Mouse (Mus musculus) limb, embryonic 12.5 days (tissue): Measurements from ENCODE around the gene Coro1b. TPM values are rescaled to one million over a fixed set of nuclear protein-coding genes. Genes with fewer than 3 reads are reported as not detected.
"Not testable (repeated sequence)": the region's sequence is repeated elsewhere in the genome, so short reads cannot be mapped to it uniquely, and the experiment has no call there.

Source experiments
- ATAC-seq: fragments of 200-750 bp; cut with Nextera tagmentation; 2 replicates; pipeline ENCODE4 v1.8.0; 2017; ENCODE audit warnings: low read depth, moderate TSS enrichment; ENCODE audit not compliant: insufficient number of reproducible peaks, insufficient read depth, low FRiP score, low TSS enrichment
- H3K27ac ChIP-seq: fragments of 300-500 bp; sonication (generic); 2 replicates; pipeline ENCODE4 v1.5.1; 2016; ENCODE audit warnings: mild to moderate bottlenecking, moderate library complexity
- H3K27me3 ChIP-seq: fragments of 300-500 bp; sonication (generic); 2 replicates; pipeline ENCODE4 v1.6.1; 2016; ENCODE audit warnings: mild to moderate bottlenecking, moderate library complexity
- H3K36me3 ChIP-seq: fragments of 300-500 bp; sonication (generic); 2 replicates; pipeline ENCODE4 v1.6.1; 2016; ENCODE audit warnings: mild to moderate bottlenecking, moderate library complexity
- H3K4me1 ChIP-seq: fragments of 300-500 bp; sonication (generic); replicated peaks from 2 replicates; pipeline ENCODE4 v1.6.1; 2016
- H3K4me2 ChIP-seq: fragments of 300-500 bp; sonication (generic); 2 replicates; pipeline ENCODE4 v1.6.1; 2016; ENCODE audit warnings: mild to moderate bottlenecking, moderate library complexity
- H3K4me3 ChIP-seq: fragments of 300-500 bp; sonication (generic); replicated peaks from 2 replicates; pipeline ENCODE4 v1.5.1; 2016; ENCODE audit warnings: mild to moderate bottlenecking
- H3K9ac ChIP-seq: fragments of 300-500 bp; sonication (generic); replicated peaks from 2 replicates; pipeline ENCODE4 v1.6.1; 2016; ENCODE audit warnings: mild to moderate bottlenecking, moderate library complexity
- H3K9me3 ChIP-seq: fragments of 300-500 bp; sonication (generic); 2 replicates; pipeline ENCODE4 v1.6.1; 2016; ENCODE audit warnings: mild to moderate bottlenecking, moderate library complexity
- WGBS: fragments of 180-500 bp; shearing (Covaris S2); methylation state at CpG from one replicate; pipeline ENCODE4 v1.1.7; 2016; 5-methylcytosine and 5-hydroxymethylcytosine counted together
- polyA plus RNA-seq: library from polyadenylated mRNA; unstranded; fragments of >200 nt; fragmentation: Nextera tagmentation; extraction: Ambion mirVana; gene quantifications from 2 replicates; pipeline ENCODE4 v1.2.1, GENCODE M21; 2016

The Coro1b gene
- polyA plus RNA-seq, 1 experiment from 2014 or later, result 131 TPM

DNA sequence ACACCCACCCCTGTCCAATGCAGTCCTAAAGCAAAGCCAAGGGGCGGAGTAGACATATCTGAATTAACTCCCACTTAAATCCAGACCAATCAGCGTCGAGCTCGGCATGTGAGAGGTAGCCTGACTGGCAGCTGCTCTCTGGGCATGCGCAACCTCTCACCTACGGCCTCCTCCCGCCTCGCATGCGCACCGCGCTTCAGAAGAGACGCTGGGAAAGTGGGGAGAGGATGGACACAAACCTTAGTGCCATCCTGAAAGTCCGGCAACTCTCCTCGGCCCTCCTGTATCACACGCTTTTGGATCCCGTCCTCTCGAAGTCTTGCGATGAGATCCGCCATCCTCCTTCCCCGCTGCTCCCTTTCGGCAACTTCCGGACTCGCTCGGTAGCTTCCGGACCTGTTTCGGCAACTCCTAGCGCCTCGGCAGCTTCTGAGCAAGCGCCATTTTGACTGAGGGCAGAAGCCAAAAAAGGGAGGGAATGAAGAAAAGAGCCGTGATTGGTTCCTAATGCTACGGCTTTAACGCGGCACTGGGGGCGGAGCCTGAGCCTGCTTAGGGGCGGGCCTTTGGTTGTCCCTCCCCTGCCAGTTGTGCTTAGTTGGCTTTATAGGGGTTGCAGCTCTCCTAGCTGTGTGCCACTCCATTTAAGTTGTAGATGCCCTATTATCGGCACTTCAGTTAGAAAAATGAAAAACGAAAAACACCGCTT lies 27.2 kb upstream of the Coro1b start:
- 3% methylated on average over 38 of the region's 38 CpGs for WGBS
- Histone ChIP-seq H3K27ac (peak overlapping the region; percentile 82), H3K4me1 (peaks cover 20% of the 10 kb centered on the region), H3K36me3 (peaks cover 26% of the 10 kb centered on the region), H3K4me3 (peak overlapping the region; percentile 47), H3K9me3 (no peaks in the 10 kb centered on the region), H3K4me2 (peak overlapping the region; percentile 54), H3K9ac (peak overlapping the region; percentile 62; the same call in 1 of the 2 replicates), H3K27me3 (no peaks in the 10 kb centered on the region)
- peak; percentile 63 for ATAC-seq

DNA sequence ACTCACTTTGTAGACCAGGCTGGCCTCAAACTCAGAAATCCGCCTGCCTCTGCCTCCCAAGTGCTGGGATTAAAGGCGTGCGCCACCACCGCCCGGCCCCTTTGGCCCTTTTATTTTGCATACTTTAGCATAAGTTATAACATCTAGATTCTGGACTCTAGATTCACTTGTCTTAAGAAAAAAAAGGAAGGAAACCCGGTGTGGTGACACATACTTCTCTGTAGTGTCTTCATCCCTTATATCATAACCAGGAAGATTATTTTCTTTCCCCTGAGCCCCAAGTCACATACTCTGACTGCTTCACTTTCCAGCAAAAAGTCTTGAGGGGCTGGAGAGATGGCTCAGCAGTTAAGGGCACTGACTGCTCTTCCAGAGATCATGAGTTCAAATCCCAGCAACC lies 26.5 kb upstream of the Coro1b start:
- 56% methylated on average over 6 of the region's 6 CpGs for WGBS
- Histone ChIP-seq H3K4me2 (peak overlapping the region; percentile 0; the same call in 1 of the 2 replicates), H3K4me1 (peaks cover 26% of the 10 kb centered on the region), H3K36me3 (peaks cover 20% of the 10 kb centered on the region)
- not testable (repeated sequence) for ATAC-seq, H3K9me3 ChIP-seq, H3K27ac ChIP-seq, H3K9ac ChIP-seq, H3K4me3 ChIP-seq, H3K27me3 ChIP-seq

DNA sequence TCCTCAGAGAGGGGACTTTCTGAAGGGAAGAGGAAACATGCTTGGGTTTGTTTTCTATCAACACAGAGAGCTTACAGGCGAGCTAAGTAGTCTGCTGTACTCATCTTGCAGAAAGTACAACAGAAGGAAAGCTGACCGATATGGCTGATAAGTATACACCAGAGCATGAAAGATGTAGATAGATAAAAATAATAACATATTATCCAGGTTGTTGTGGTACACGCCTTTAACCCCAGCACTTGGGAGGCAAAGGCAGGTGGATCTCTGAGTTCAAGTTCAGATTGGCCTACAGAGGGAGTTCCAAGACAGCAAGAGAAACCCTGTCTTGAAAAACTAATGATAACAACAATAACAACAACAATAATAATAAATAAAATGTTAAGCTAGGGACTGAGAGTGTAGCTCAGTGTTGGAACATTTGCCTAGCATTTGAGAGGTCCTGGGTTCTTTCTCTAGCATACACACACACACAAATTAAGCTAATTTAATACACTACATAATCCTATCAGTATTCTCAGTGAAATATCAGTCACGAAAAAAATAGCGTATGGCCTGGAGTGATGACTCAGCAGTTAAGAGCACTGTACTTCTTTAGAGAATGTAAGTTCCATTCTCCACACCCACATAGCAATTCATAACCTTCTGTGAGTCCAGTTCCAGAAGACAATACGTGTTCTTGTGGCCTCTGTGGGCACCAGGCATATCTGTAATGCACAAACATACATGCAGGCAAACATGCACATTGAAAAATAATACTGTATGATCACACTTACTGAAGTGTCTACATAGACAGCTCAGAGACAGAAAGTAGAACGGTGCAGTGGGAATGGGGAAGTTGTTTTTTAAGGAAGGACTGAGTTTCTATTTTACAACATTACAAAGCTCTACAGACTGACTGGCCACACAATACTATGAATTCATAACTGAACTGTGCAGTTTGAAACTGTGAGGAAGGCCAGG lies 25.7 kb upstream of the Coro1b start:
- no peak overlapping the region for H3K4me3 ChIP-seq
- H3K27me3 ChIP-seq, result no peaks in the 10 kb centered on the region
- H3K4me2 ChIP-seq, result no peak overlapping the region
- ATAC-seq, result no peak
- H3K9me3 ChIP-seq, result no peaks in the 10 kb centered on the region
- peaks cover 17% of the 10 kb centered on the region for H3K36me3 ChIP-seq
- peaks cover 33% of the 10 kb centered on the region for H3K4me1 ChIP-seq
- H3K9ac ChIP-seq, result no peak overlapping the region
- 88% methylated on average over 7 of the region's 7 CpGs for WGBS
- no peak overlapping the region for H3K27ac ChIP-seq

GRCm38 (mm10) chr19:4124432-4124831 lies 24.0 kb upstream of the Coro1b start:
- no peak overlapping the region for H3K27ac ChIP-seq
- H3K4me1 ChIP-seq, result peaks cover 33% of the 10 kb centered on the region
- WGBS, result 71% methylated on average over 4 of the region's 4 CpGs

DNA sequence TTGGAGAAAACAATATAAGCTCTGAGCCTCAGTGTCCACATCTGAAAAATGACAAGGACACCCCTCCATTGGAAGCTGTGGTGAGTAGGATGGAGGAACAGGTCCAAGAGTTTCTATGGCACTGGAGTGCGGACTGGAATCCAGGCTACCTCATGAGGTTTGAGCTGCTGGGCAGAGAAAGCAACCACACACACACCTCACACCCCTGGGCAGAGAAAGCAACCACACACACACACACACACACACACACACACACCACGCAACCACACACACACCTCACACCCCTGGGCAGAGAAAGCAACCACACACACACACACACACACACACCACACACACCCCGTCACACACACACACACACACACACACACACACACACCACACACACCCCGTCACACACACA lies 23.2 kb upstream of the Coro1b start:
- WGBS, result 4% methylated on average over 2 of the region's 4 CpGs
- Histone ChIP-seq H3K4me3 (peak overlapping the region; percentile 75), H3K9ac (peak overlapping the region; percentile 83), H3K27ac (peak overlapping the region; percentile 64; the same call in 1 of the 2 replicates), H3K4me1 (peaks cover 32% of the 10 kb centered on the region), H3K36me3 (peaks cover 30% of the 10 kb centered on the region), H3K4me2 (peak overlapping the region; percentile 78)
- H3K9me3 ChIP-seq, ATAC-seq, H3K27me3 ChIP-seq: not testable (repeated sequence)

More at GRCm38 (mm10) chr19:4124432-4124831, 24.0 kb upstream of the Coro1b start:
- H3K4me3 ChIP-seq, result no peak overlapping the region
- no peak for ATAC-seq
- H3K27me3 ChIP-seq, result no peaks in the 10 kb centered on the region
- peaks cover 22% of the 10 kb centered on the region for H3K36me3 ChIP-seq
- H3K4me2 ChIP-seq, result no peak overlapping the region
- no peak overlapping the region for H3K9ac ChIP-seq
- no peaks in the 10 kb centered on the region for H3K9me3 ChIP-seq

DNA sequence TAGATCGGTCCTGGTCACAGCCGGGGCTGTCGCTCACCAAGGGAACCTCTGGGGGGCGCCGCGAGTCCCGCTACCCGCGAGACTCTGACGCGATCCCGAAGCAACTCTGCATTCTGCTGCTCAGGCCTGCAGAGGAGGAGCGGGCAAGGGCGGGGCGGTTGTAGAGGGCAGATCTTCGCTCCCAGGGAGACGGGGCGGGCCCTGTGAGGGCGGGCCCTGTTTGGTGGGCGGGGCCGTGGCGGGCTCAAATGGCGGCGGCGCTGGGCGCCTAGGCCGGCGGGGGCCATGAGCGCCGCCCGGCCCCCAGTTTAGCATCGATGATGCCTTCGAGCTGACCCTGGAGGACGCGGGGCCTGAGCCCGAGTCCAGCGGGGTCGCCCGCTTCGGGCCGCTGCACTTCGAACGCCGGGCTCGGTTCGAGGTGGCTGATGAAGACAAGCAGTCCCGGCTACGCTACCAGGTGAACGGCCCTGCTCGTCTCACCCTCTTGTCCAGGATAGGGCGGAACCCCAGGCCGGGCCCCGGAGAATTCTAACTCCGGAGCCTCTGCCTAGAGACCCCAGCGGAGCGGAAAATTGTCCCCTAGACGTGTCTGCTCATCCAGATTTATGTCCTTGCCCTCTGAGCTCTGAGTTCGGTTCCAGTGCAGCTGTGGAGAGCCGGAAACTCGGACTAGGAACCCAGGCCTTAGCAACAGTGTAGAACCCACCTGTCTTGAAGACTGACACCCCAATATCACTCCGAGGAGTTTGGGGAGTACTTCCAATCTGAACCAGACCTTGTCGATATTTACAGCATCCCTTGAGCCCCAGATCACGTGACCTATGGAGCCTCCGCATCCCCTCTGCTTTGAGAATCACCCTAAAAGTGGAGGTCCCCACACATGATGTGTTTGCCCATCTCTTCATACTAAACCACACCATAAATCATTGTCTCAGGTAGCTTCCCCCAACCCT lies 22.4 kb upstream of the Coro1b start, which contains the start of gene Aip:
Aip (minus strand) TSS at position 118 of the 956 bp plus-strand sequence.
- H3K27me3 ChIP-seq, result no peaks in the 10 kb centered on the region
- peaks cover 24% of the 10 kb centered on the region for H3K4me1 ChIP-seq
- H3K9me3 ChIP-seq, result no peaks in the 10 kb centered on the region
- peak within 1 kb of the TSS; percentile 67 for H3K27ac ChIP-seq
- H3K36me3 ChIP-seq, result peaks cover 38% of the 10 kb centered on the region
- ATAC-seq, result peak; percentile 96
- WGBS, result under 1% methylated on average over 64 of the region's 64 CpGs
- peak within 1 kb of the TSS; percentile 75 for H3K4me3 ChIP-seq
- H3K4me2 ChIP-seq, result peak within 1 kb of the TSS; percentile 78
- H3K9ac ChIP-seq, result peak within 1 kb of the TSS; percentile 83

DNA sequence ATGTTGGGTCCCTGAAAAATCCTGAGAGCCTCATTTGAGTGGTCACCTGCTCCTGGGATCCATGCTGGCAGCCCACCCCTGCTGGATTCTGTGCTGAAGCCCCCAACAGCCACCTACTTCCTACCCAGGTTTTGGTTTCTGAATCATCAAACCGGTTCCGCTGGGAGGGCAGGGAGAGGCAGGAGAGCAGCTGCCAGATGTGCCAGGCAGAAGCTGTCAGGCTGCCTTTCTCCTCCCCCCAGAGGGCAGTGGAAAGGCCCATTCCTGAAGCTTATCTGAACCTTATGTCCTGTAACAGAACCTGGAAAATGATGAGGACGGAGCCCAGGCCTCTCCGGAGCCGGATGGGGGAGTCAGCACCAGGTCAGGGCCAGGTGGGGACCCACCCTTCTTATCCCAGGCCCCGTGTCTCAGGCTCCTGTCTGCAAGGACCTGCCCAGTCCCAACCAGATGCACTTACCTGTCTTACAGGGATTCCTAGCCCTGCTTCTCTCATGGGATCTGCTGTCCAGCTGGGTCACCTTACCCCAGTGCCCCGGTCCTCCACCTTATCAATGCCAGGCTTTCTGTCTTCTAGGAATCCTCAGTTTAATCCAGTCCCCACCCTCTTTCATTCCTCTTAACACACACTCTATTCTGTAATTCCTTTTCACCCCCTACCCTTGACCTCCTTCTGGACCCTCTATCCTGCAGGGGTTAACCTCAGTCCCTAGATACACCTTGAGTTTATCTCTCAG lies 21.5 kb upstream of the Coro1b start:
- Histone ChIP-seq H3K27ac (no peak overlapping the region), H3K4me1 (peaks cover 24% of the 10 kb centered on the region)

GRCm38 (mm10) chr19:4129462-4129861 lies 19.0 kb upstream of the Coro1b start:
- Histone ChIP-seq H3K4me2 (no peak overlapping the region), H3K36me3 (peaks cover 61% of the 10 kb centered on the region), H3K4me3 (no peak overlapping the region), H3K27me3 (no peaks in the 10 kb centered on the region), H3K9ac (no peak overlapping the region), H3K27ac (no peak overlapping the region), H3K4me1 (peaks cover 20% of the 10 kb centered on the region), H3K9me3 (no peaks in the 10 kb centered on the region)
- 91% methylated on average over 7 of the region's 7 CpGs for WGBS
- no peak for ATAC-seq

More for the DNA sequence above, 21.5 kb upstream of the Coro1b start:
- Histone ChIP-seq H3K4me3 (peak overlapping the region; percentile 75), H3K9ac (peak overlapping the region; percentile 83), H3K9me3 (no peaks in the 10 kb centered on the region), H3K36me3 (peaks cover 47% of the 10 kb centered on the region), H3K4me2 (peak overlapping the region; percentile 78), H3K27me3 (no peaks in the 10 kb centered on the region)
- 60% methylated on average over 7 of the region's 7 CpGs for WGBS
- no peak for ATAC-seq

DNA sequence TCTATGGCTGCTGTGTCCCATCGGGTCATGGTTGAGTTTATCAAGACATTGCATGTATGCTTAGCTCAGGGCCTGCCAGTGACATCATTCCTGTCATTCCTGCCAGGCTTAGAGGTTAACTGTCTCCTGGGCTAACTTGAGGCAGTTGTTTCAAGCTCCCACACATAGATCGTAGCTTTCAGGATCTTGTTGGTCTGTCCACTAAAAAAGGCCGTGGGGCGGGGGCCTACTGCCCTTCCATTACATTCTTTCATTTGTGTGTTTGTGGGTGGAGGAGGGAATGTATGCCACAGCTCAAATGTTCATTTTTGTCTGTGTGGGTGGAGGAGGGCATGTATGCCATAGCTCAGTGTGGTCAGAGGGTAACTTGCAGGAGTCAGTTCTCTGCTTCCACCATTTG lies 18.3 kb upstream of the Coro1b start:
- Histone ChIP-seq H3K9ac (no peak overlapping the region), H3K4me1 (peaks cover 15% of the 10 kb centered on the region), H3K27ac (no peak overlapping the region), H3K4me3 (no peak overlapping the region), H3K36me3 (peaks cover 61% of the 10 kb centered on the region), H3K9me3 (no peaks in the 10 kb centered on the region), H3K27me3 (no peaks in the 10 kb centered on the region), H3K4me2 (no peak overlapping the region)
- whole genome bisulfite sequencing, result 92% methylated on average over 4 of the region's 4 CpGs
- no peak for ATAC-seq

GRCm38 (mm10) chr19:4131075-4131474 lies 17.3 kb upstream of the Coro1b start:
- H3K9me3 ChIP-seq, result no peaks in the 10 kb centered on the region
- no peak overlapping the region for H3K27ac ChIP-seq
- peaks cover 13% of the 10 kb centered on the region for H3K4me1 ChIP-seq
- peaks cover 61% of the 10 kb centered on the region for H3K36me3 ChIP-seq
- 91% methylated on average over 5 of the region's 5 CpGs for WGBS
- no peak overlapping the region for H3K4me2 ChIP-seq
- H3K4me3 ChIP-seq, result no peak overlapping the region
- H3K27me3 ChIP-seq, result no peaks in the 10 kb centered on the region
- no peak for ATAC-seq
- H3K9ac ChIP-seq, result no peak overlapping the region
